Mouse (Mus musculus) layer of hippocampus, postnatal 36 days (tissue): ENCODE data around the gene Sucla2. TPM values are rescaled to one million over a fixed set of nuclear protein-coding genes. Genes with fewer than 3 reads are reported as not detected.

ENCODE experiments used
- DNase-seq, 2 experiments: peaks; one replicate each; pipeline ENCODE4 v3.0.0; 2022
- total RNA-seq, 2 experiments: library from RNA; stranded (reverse); gene quantifications; 2 replicates each; pipeline ENCODE4 v1.2.3; 2021

The Sucla2 gene
- total RNA-seq, result 100 to 1,000 TPM; 153 to 167 TPM

DNA sequence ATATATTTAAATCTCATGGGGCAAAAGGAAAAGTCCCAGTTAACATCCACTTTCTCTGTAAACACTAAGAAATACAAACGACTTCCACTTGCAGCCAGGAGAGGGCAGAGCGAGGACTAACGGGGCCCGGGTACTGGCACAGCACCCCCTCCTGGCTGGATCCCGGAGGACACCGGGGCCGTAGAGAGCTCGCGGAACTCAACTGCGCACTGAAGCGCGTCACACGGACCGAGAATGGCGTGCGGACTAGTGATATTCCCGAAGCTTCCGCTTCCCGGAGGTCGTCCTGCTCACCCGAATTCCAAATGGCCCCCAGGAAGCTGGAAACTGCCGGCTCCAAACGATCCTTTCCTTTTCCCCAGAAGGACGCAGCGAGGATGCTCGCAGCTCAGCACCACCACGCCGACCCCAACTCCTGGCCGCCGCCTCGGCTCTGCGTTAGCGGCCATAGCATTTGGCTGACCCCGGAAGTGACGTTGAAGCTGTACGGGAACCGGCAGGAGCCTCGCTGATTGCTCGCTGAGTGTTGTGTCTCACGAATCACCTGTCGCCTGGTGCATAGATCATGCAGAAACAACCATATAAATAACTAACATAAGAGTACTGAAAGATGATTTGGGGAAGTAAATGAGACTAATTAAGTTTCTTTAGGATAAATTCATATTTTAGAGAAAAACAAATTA is at the start of gene Sucla2:
TSS of gene Sucla2 (plus strand) at position 554 of the 683 bp plus-strand sequence.
- peak; percentile 95 to 96 for DNase-seq

DNA sequence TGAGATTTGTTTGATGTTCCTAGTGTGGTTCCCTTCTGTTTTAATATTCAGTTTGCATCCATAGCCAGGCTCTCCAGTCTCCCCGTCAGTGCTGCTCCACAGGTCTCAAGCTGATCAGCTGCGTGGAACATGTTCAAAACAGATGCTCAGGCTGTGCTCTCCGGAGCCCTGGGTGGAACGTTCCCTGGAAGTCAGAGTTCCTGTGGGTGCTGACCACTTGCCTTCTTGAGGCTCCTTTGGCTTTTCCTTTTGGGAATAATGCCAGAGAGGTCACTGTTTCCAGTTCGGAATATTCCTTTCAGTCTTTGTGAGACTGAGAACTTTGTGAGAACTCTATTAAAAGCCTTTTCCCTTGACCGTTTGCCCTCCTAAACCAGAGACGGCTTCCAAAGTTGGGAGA is 49.6 kb upstream of the Sucla2 start:
- no peak for DNase-seq

DNA sequence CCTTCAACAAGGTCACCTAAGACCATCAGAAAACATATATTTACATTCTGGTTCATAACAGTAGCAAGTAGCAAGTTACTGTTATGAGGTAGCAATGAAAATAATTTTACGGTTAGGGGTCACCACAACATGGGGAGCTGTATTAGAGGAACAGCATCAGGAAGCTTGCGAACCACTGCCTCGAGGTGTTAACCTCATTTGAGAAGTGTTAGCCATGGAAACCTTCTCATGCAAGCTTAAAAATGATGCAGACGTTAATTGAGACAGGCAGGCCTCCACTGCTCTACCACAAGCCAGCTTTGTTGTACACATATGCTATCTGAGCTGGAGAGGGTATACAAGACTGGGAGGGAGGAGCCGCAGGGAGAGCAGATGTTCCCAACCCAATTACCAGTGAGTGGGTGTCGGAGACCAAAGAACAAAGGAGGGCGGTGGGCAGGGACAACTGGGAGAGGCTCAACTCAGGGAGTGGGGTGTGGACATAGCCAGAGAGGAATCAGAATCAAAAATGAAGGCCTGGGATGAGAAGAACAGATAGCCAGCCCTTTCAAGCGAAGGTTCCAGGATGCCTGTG is 48.7 kb upstream of the Sucla2 start:
- DNase-seq, result peak in 1 of 2 experiments; percentile 20

DNA sequence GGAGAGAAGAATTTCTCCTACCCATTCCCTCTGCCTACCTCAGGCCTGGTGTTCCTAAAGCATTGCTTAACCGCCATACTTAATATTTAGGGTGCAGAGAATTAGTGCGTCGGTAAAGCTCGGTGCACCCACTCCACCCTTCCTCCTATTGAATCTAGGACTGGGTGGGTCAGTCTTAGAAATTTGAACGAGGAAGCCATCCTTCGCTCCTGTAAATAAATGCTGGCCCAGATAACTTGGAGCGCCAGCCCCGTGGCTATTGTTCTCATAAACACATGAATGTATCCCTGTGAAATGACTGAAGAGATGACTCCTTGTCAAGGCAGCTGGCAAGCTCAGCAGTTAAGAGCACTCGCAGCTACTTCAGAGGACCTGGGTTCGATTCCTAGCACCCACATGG is 48.0 kb upstream of the Sucla2 start:
- DNase-seq, result no peak

DNA sequence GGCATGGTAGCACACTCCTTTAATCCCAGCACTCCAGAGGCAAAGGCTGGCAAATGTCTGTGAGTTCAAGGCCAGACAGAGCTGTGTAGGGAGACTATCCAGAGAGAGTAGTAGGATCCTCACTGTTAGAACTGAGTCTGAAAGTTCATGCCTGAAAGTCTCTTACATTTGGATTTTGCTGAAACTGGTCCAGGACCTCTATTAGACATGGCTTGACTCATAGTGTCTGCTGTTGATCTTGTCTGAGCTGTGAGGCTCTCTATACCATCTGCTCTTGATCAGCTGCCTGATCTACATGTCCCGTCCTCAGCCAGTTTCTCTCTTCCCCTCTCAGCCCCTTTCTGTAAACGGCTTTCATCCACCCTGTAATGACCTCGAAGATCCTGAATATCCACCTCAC is 46.8 kb upstream of the Sucla2 start:
- DNase-seq, result no peak

DNA sequence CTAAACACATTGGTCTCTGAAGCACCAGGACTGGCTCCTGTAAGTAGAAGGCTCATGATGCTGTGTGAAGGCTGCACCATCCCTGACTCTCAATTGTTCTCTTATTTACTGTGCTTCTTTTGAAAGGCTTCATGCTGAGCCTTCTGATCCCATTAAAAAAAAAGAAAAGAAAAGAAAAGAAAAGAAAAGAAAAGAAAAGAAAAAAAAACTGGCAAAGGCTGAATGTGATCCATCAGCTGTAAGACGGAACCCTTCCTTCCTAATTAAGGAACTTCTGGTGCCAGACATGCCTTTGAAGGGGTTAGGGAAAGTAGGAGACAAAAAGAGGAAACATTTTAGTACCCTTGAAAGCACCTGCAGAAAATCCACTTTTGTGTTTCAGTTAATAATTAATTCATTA is 45.3 kb upstream of the Sucla2 start:
- no peak for DNase-seq

DNA sequence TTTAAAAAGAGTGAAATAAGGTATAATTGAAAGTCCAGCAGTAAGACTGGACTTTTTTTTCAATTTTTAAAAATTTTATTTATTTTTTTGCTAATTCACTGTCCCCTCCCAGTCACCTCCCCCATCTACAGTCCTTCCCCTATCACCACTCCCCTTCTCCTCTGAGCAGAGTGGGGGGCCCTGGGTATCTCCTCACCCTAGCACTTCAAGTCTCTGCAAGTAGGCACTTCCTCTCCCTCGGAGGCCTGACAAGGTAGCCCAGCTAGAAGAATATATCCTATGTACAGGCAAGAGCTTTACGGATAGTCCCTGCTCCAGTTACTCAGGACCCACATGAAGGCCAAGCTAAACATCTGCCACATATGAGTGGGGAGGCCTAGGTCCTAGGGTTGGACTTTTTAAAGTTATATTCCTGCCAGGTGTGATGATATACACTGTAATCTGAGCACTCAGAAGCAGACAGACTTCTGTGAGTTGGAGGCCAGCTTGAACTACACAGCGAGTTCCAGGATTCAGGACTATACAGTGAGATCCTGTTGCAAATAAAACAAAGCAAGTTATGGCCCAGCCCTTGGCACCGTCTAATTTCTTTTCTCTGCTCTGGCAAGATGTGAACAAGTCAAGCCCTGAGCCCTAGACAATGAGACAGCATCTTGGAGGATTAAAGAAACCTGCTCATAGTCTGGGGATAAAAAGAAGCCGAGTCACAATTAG is 41.4 kb upstream of the Sucla2 start:
- no peak for DNase-seq

DNA sequence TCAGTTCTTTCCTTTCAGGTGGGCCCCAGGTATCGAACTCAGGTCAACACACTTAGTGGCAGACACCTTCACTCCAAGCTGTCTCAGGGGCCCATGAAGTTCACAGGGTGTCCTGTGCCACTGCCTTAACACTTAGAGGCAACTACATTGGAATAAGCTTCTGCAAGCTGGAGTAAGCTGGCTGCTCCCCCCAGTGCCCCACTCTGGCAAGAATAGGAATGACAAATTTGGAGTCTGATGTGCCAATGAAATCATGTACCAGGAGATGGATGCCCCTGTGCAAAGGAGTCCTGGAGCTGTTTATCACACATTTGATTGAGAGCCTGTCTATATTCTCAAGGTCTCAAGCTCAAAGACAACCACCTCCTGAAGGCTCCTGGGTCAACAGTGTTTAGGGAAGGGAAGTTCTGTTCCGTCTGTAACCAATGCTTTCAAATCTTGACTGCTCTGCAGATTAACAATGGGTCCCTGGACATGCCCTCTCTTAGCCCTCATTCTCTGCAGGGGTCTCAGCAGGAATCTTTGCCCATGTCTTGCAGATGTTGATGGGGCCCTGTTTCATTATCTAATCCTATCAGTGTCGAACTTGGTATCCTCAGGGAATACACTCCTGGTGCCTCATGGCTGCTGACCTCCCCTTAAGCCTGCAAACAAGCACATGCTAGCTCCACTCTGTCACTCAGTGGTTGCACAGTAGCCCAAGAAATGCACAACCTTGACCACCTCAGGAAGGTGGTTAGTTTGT is 40.6 kb upstream of the Sucla2 start:
- no peak for DNase-seq

DNA sequence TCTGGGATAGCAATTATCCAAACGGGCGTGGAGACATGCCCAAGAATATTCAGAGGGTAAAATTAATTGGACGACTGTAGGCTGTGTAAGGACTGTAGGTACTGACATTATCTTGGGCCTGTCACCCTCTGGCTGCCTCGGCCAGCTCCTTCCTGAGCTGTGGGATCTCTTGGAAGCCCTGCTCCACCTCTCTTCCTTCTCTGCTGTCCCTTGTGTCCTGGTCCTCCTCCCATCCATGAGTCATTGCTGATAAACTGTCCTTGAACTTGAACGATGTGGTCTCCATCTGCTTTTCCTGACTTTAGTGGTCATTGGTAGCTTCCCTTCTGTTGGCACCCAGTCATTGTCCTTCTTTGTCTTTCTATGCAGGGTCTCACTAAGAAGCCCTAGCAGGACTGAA is 38.5 kb upstream of the Sucla2 start:
- DNase-seq, result no peak

DNA sequence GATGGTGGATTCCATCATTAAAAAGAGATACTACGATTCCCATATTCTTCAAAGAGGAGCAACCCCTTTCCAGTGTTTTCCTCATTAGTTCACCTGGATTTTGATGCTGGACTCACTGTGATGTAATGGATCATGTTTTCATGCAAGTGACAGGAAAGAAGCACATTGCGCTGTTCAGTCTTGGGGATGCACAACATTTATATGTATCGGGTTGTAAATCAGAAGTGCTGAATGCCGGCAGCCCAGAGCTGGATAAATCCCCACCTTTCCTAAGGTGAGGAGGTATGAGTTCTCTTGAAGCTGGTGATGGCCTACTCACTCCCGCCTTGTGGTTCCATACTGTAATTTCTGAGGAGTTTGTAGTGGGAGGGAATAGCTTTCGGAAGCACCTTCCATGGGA is 31.8 kb upstream of the Sucla2 start:
- DNase-seq, result no peak

DNA sequence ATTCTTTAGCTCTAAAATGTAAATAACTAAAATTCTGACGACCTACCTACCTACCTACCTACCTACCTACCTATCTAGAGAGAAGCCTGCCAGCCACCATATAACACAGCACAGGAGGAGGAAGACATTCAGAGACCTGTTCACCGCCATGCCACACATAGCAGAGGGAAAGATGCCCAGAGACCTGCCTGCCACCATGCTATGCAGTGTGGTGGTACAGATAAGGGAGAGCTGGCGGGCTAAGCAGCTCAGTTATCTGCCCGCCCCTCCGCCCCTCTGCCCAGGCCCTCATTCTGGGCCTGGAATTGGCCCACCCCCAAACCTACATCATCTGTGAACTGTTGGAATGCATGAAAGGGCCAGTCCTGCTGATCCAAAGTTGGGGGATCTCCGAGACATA is 31.0 kb upstream of the Sucla2 start:
- DNase-seq, result no peak

DNA sequence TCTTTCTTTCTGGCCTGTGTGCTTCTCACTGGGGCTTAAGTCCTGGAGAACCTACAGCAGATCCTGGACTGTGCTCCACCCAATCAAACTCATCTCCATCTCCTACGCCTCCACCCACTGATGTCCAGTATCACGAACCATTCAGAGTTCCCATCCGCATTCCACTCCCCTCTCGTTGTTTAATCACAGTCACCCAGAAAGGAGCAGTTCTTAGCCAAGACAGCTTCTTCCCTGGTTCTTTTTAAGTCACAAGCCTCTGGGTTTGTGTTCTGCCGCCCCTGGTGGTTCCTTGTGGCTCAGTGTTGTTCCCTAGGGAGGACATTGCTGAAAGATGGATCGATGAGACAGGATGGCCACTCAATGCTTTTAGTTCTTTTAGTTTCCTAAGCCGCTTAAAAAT is 29.4 kb upstream of the Sucla2 start:
- DNase-seq, result no peak

DNA sequence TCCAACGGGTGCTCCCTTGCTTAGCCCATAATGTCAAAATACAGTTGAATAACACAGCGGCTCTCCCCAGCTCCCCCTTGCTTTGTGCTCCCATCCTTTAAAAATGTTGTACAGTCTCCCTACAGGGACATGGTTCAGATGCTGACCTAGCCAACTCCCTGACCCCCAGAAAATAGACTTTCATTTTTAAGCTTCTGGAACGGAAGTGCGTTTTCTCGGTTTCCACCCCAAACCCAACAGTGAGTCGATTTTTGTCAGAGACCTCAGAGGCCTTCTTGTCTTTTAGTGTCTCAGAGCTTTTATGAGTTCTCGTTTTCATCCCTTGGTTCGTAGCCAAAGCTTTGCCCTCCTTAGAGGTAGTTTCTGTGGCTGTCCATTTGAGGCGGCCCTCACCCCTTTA is 23.8 kb upstream of the Sucla2 start:
- DNase-seq, result no peak

DNA sequence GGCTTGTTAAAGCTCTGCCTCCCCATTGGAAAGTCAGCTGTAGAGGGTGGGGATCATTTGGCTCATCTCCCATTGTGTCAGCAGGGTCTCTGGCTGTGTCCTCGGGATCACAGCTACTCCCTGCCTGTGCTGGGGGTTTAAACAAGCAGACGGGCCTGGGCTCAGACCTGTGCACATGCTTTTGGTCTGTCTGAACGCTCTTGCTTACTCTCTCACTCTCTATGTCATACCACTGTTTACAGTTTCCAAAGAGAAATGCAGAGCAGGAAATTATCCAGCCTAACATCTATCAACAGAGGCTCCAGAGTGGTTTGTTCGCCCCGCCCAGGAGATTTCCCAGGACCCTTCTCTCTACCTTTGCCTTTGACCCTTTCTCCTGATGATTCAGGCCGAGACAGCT is 23.4 kb upstream of the Sucla2 start:
- no peak for DNase-seq

DNA sequence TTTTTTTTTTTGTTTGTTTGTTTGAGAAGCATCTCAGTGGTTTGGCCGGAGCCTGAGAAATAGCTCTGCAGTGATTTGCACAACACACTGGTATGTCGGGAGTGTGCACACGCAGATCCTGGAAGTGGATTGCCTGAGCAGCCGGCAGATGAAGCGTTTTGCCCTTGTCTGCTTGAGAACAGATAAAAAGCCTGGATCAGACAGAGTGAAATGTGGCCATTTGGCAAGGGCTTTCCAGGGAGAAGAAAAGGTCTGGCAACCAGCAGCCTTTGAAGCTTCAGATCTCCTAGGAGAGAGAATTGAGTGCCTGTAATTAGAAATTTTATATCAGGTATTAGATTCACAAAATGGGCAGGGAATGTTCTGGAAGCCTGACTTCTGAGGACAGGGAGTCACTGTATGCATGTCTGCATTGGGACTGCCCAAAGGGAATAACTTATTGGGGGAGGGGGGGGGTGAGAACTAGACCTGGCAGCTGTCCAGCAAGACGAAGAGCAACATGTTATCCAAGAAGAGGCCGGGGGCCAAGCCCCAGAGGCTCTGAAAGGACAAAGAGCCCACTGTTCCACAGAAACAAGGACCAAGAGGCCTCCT is 22.4 kb upstream of the Sucla2 start:
- DNase-seq, result peak; percentile 13 to 38

DNA sequence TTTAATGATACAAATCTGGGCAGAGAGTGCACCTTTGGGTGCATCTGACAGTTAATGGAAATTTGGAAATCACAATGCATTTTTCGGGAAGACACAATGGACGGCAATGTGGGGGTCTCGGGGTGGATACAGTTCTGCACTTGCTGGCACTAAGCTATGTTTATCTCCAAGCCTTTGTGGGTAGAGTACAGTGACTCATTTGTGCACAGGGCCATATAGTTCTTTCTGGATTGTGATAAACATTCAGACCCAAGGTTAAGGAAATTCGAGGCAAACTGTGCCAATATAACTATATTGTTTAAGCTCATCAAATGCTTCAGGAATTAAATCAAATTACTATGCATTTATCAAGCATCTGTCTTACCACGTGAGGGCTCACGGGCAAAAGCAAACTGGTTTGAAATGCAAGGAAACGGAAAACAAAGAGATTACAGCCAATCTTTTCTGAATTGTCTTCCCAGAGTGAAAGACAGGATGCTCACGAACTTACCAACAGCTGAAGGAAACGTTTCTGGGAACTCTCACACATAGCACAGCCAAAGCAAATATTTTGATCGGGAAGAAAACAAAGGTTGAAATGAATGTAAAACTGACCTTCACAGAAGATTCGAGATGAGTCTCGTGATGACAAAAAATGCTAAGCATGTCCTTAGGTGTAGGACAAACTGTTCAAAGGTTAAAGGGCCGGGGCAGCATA is 21.7 kb upstream of the Sucla2 start:
- DNase-seq, result no peak

DNA sequence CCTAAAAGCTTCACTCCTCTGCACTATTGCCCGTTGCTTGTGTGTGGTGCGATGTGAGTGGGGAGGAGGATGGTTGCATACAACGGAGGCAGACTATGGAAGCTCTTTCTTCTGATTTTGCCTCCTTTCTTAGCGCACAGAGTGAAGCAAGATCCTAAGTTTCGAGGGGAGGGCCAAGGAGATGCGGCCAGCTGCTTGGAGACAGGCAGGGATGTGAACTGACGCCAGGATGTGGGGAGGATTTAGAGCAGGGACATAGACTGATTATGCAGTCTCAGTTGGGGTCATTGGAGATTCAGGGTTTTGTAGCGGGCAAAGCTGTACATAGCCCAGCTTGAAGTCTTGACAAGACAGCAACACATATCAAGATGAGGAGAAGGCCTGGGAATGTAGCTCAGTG is 18.8 kb upstream of the Sucla2 start:
- no peak for DNase-seq

DNA sequence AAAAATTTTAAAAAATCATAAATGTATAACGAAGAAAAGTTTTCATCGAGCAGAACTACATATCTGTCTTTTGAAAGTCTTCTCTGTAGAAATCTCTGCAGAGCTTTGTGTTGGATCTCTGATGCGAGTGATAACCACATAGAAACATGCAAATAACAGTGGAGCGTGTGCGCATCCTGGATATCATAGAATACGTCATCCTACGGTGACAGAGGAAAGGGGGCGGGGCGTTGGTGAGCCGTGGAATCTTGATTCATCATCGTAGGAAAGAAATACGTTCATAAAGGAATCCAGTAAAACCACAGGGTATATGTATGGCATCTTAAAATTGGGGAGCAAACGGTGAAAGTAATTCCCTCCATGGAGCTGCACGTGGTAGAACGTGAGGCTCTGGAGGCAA is 17.9 kb upstream of the Sucla2 start:
- DNase-seq, result no peak

DNA sequence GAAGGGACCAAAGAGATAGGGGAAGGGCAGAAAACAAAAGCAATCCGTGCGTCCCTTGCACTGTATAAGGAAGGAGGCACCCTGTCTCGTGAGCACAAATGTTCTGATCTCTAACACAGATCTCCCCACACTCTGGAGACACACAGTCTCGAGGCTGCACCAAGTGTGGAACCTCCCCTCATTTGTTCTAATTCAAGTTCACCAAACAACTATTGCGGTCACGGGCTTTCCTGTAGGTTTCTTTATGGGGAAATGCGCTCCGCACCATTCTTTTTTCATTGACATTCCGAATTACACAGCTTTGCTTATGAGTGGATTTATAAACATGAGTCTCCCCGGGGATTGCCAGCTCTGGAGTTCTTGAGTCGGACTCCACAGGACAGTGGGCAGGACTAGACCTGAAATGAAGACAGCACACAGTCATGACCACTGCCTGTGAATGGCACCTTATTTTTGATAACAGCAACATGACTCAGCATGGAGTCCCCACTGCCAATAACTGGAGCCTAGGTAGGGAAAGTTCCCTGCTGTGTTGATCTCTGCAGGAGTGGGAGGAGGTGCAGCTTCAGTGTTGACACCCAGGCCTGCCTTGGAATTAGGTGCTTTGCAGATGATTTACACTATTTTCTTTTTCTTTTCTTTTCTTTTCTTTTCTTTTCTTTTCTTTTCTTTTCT is 17.3 kb upstream of the Sucla2 start:
- DNase-seq, result no peak

DNA sequence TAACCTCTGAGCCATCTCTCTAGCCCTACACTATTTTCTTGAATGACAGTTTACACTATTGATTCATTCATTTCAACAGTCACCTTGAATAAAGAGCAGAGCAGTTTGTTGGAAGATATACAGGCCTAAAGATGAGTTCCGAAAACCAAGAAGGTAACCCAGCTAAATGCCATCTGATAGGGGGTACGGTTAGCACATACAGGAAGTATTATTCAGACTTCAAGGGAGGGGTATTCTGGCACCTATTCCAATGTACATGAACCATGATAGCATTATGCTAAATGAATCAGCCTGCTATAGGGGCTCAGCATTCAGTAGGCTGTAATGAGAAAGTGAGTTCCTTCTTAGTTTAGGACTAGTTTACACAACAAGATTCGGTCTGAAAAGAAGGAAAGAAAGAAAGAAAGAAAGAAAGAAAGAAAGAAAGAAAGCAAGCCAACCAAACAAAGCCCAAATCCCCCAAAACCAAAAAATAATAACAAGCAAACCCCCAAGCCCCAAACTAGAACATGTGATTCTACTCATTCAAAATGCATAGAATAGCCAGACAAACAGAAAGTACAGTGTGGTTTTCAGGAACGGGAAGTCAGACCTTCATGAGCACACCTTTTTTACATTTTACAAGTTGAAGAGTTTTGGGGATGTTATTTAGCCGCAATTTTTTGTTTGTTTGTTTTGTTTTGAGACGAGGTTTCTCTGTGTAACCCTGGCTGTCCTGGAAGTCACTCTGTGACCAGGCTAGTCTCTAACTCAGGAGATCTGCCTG is 16.3 kb upstream of the Sucla2 start:
- DNase-seq, result no peak
